Mouse (Mus musculus) 3134 (cell line): ENCODE results near the gene Gpcpd1.

ENCODE experiments used
- DNase-seq: peaks from one replicate; pipeline ENCODE4 v3.0.0-alpha.2; 2011; ENCODE audit warnings: low spot score; ENCODE audit not compliant: insufficient read length; ENCODE audit errors: extremely low read depth

Gene Gpcpd1

GRCm38 (mm10) chr2:132493184-132493583, 94.3 kb downstream of the Gpcpd1 start:
- no peak for DNase-seq

- DNase-seq = no peak
Observed at GRCm38 (mm10) chr2:132485454-132485853, 102.1 kb downstream of the Gpcpd1 start.

GRCm38 (mm10) chr2:132481547-132481946, 106.0 kb downstream of the Gpcpd1 start:
- no peak for DNase-seq
